Mouse (Mus musculus): ENCODE results near the gene Rftn1. TPM values are rescaled to one million over a fixed set of nuclear protein-coding genes. Genes with fewer than 3 reads are reported as not detected.

Gene Rftn1
- total RNA-seq, 1 experiment: 5.0 TPM

GRCm38 (mm10) chr17:50189381-50190012 is 977 bp downstream of the Rftn1 start:
- H3K9ac ChIP-seq (ENCODE audit: insufficient read depth, low read depth, low read length, poor library complexity, severe bottlenecking): peak overlapping the region; percentile 32
- peak; percentile 56 for DNase-seq (ENCODE audit: low read depth, low spot score)
- peak overlapping the region; percentile 74 to 85 for H3K4me3 ChIP-seq (ENCODE audit: insufficient read depth in 1 of 2, low read depth in 1 of 2, low read length in 2 of 2, poor library complexity in 1 of 2, severe bottlenecking in 1 of 2)
- no peak for TF ChIP-seq CHD2 (IDR thresholded peaks at IDR 0.05; ENCODE audit: low read depth, low read length)
- no peak for TF ChIP-seq HCFC1 (IDR thresholded peaks at IDR 0.05; ENCODE audit: borderline replicate concordance, insufficient read depth, low read length)
- no peak for TF ChIP-seq ZC3H11A (IDR thresholded peaks at IDR 0.05; ENCODE audit: borderline replicate concordance, low read depth, low read length)
- TF ChIP-seq ZNF384 (IDR thresholded peaks at IDR 0.05; ENCODE audit: low read depth, low read length): no peak
- no peak for TF ChIP-seq MAFK (IDR thresholded peaks at IDR 0.05; ENCODE audit: insufficient read depth, low read depth, low read length)
- H3K9me3 ChIP-seq (ENCODE audit: control insufficient read depth, insufficient read depth, low read depth, low read length): no peaks in the 10 kb centered on the region
- no peak overlapping the region for H3K27ac ChIP-seq (ENCODE audit: insufficient read depth, low read depth, low read length, poor library complexity, severe bottlenecking)
- in situ Hi-C loops (cut with MboI; ENCODE audit: low sequenced_read_pairs in 2 of 2, unreplicated experiment in 2 of 2): no loop called here
- H3K4me1 ChIP-seq (ENCODE audit: control insufficient read depth in 2 of 2, insufficient read depth in 2 of 2, low read length in 2 of 2, poor library complexity in 1 of 2): no peaks in the 10 kb centered on the region
- no peaks in the 10 kb centered on the region for H3K36me3 ChIP-seq (ENCODE audit: control insufficient read depth, insufficient read depth, low read length, poor library complexity, severe bottlenecking)

GRCm38 (mm10) chr17:50188662-50189345 is 1.7 kb downstream of the Rftn1 start:
- H3K9me3 ChIP-seq (ENCODE audit: control insufficient read depth, insufficient read depth, low read depth, low read length): no peaks in the 10 kb centered on the region
- no peak for DNase-seq (ENCODE audit: low read depth, low spot score)
- no peak overlapping the region; the same call in 1 of the 2 replicates for H3K27ac ChIP-seq (ENCODE audit: insufficient read depth, low read depth, low read length, poor library complexity, severe bottlenecking)
- H3K36me3 ChIP-seq (ENCODE audit: control insufficient read depth, insufficient read depth, low read length, poor library complexity, severe bottlenecking): no peaks in the 10 kb centered on the region
- H3K4me3 ChIP-seq (ENCODE audit: insufficient read depth in 1 of 2, low read depth in 1 of 2, low read length in 2 of 2, poor library complexity in 1 of 2, severe bottlenecking in 1 of 2): no peak overlapping the region
- no peak for TF ChIP-seq CHD2 (IDR thresholded peaks at IDR 0.05; ENCODE audit: low read depth, low read length)
- no peak for TF ChIP-seq HCFC1 (IDR thresholded peaks at IDR 0.05; ENCODE audit: borderline replicate concordance, insufficient read depth, low read length)
- TF ChIP-seq MAFK (IDR thresholded peaks at IDR 0.05; ENCODE audit: insufficient read depth, low read depth, low read length): no peak
- no peak for TF ChIP-seq ZC3H11A (IDR thresholded peaks at IDR 0.05; ENCODE audit: borderline replicate concordance, low read depth, low read length)
- TF ChIP-seq ZNF384 (IDR thresholded peaks at IDR 0.05; ENCODE audit: low read depth, low read length): no peak
- no peaks in the 10 kb centered on the region for H3K4me1 ChIP-seq (ENCODE audit: control insufficient read depth in 2 of 2, insufficient read depth in 2 of 2, low read length in 2 of 2, poor library complexity in 1 of 2)
- in situ Hi-C loops (cut with MboI; ENCODE audit: low sequenced_read_pairs in 2 of 2, unreplicated experiment in 2 of 2): no loop called here
- H3K9ac ChIP-seq (ENCODE audit: insufficient read depth, low read depth, low read length, poor library complexity, severe bottlenecking): no peak overlapping the region

- TF ChIP-seq ZC3H11A (IDR thresholded peaks at IDR 0.05; ENCODE audit: borderline replicate concordance, low read depth, low read length) (no peak), ZNF384 (IDR thresholded peaks at IDR 0.05; ENCODE audit: low read depth, low read length) (no peak), MAFK (IDR thresholded peaks at IDR 0.05; ENCODE audit: insufficient read depth, low read depth, low read length) (no peak)
- in situ Hi-C loops (cut with MboI; ENCODE audit: low sequenced_read_pairs in 2 of 2, unreplicated experiment in 2 of 2): no loop called here
- no peak overlapping the region for H3K4me3 ChIP-seq (ENCODE audit: insufficient read depth in 1 of 2, low read depth in 1 of 2, low read length in 2 of 2, poor library complexity in 1 of 2, severe bottlenecking in 1 of 2)
- no peak overlapping the region for H3K27ac ChIP-seq (ENCODE audit: insufficient read depth, low read depth, low read length, poor library complexity, severe bottlenecking)
- no peak overlapping the region for H3K9ac ChIP-seq (ENCODE audit: insufficient read depth, low read depth, low read length, poor library complexity, severe bottlenecking)
- H3K9me3 ChIP-seq (ENCODE audit: control insufficient read depth, insufficient read depth, low read depth, low read length): no peaks in the 10 kb centered on the region
- no peaks in the 10 kb centered on the region for H3K4me1 ChIP-seq (ENCODE audit: control insufficient read depth in 2 of 2, insufficient read depth in 2 of 2, low read length in 2 of 2, poor library complexity in 1 of 2)
- no peaks in the 10 kb centered on the region for H3K36me3 ChIP-seq (ENCODE audit: control insufficient read depth, insufficient read depth, low read length, poor library complexity, severe bottlenecking)
- no peak for DNase-seq (ENCODE audit: low read depth, low spot score)
Observed at GRCm38 (mm10) chr17:50185616-50186015, 4.9 kb downstream of the Rftn1 start.

- no peak overlapping the region for H3K4me3 ChIP-seq (ENCODE audit: insufficient read depth in 1 of 2, low read depth in 1 of 2, low read length in 2 of 2, poor library complexity in 1 of 2, severe bottlenecking in 1 of 2)
Observed at GRCm38 (mm10) chr17:50185083-50185482, 5.4 kb downstream of the Rftn1 start.

More at GRCm38 (mm10) chr17:50185083-50185482, 5.4 kb downstream of the Rftn1 start:
- no peak for DNase-seq (ENCODE audit: low read depth, low spot score)
- Histone ChIP-seq H3K9ac (ENCODE audit: insufficient read depth, low read depth, low read length, poor library complexity, severe bottlenecking) (no peak overlapping the region), H3K27ac (ENCODE audit: insufficient read depth, low read depth, low read length, poor library complexity, severe bottlenecking) (no peak overlapping the region), H3K4me1 (ENCODE audit: control insufficient read depth in 2 of 2, insufficient read depth in 2 of 2, low read length in 2 of 2, poor library complexity in 1 of 2) (no peaks in the 10 kb centered on the region), H3K9me3 (ENCODE audit: control insufficient read depth, insufficient read depth, low read depth, low read length) (no peaks in the 10 kb centered on the region), H3K36me3 (ENCODE audit: control insufficient read depth, insufficient read depth, low read length, poor library complexity, severe bottlenecking) (no peaks in the 10 kb centered on the region)
- TF ChIP-seq ZC3H11A (IDR thresholded peaks at IDR 0.05; ENCODE audit: borderline replicate concordance, low read depth, low read length) (no peak), HCFC1 (IDR thresholded peaks at IDR 0.05; ENCODE audit: borderline replicate concordance, insufficient read depth, low read length) (no peak), ZNF384 (IDR thresholded peaks at IDR 0.05; ENCODE audit: low read depth, low read length) (no peak), MAFK (IDR thresholded peaks at IDR 0.05; ENCODE audit: insufficient read depth, low read depth, low read length) (no peak)
- in situ Hi-C loops (cut with MboI; ENCODE audit: low sequenced_read_pairs in 2 of 2, unreplicated experiment in 2 of 2): no loop called here
